Mouse (Mus musculus) limb, embryonic 13.5 days (tissue): ENCODE measurements around the gene Osbpl3. TPM values are rescaled to one million over a fixed set of nuclear protein-coding genes. Genes with fewer than 3 reads are reported as not detected.

Experiments
- ATAC-seq: fragments of 200-750 bp; cut with Nextera tagmentation; 2 replicates; pipeline ENCODE4 v1.8.0; 2017; ENCODE audit warnings: low read depth, moderate number of reproducible peaks, moderate TSS enrichment; ENCODE audit not compliant: low FRiP score
- H3K27ac ChIP-seq: fragments of 300-500 bp; sonication (generic); 2 replicates; pipeline ENCODE4 v1.5.1; 2015; ENCODE audit warnings: inconsistent platforms, mild to moderate bottlenecking, moderate library complexity
- H3K27me3 ChIP-seq: fragments of 300-500 bp; sonication (generic); 2 replicates; pipeline ENCODE4 v1.6.1; 2015; ENCODE audit warnings: mild to moderate bottlenecking, inconsistent platforms
- H3K36me3 ChIP-seq: fragments of 300-500 bp; sonication (generic); 2 replicates; pipeline ENCODE4 v1.6.1; 2015; ENCODE audit warnings: inconsistent platforms, mild to moderate bottlenecking, moderate library complexity
- H3K4me1 ChIP-seq: fragments of 300-500 bp; sonication (generic); 2 replicates; pipeline ENCODE4 v1.6.1; 2015; ENCODE audit warnings: inconsistent platforms
- H3K4me2 ChIP-seq: fragments of 300-500 bp; sonication (generic); replicated peaks from 2 replicates; pipeline ENCODE4 v1.6.1; 2015; ENCODE audit warnings: inconsistent platforms, mild to moderate bottlenecking, moderate library complexity
- H3K4me3 ChIP-seq: fragments of 300-500 bp; sonication (generic); 2 replicates; pipeline ENCODE4 v1.5.1; 2015; ENCODE audit warnings: moderate library complexity, mild to moderate bottlenecking, inconsistent platforms
- H3K9ac ChIP-seq: fragments of 300-500 bp; sonication (generic); 2 replicates; pipeline ENCODE4 v1.6.1; 2015; ENCODE audit warnings: mild to moderate bottlenecking, inconsistent platforms
- H3K9me3 ChIP-seq: fragments of 300-500 bp; sonication (generic); 2 replicates; pipeline ENCODE4 v1.6.1; 2016; ENCODE audit warnings: inconsistent platforms
- WGBS: fragments of 180-500 bp; shearing (Covaris S2); methylation state at CpG from one replicate; pipeline ENCODE4 v1.1.7; 2015; 5-methylcytosine and 5-hydroxymethylcytosine counted together
- polyA plus RNA-seq: library from polyadenylated mRNA; unstranded; fragments of >200 nt; fragmentation: Nextera tagmentation; extraction: Ambion mirVana; gene quantifications from 2 replicates; pipeline ENCODE4 v1.2.1, GENCODE M21; 2015

Gene Osbpl3
- 14.0 and 15.3 TPM in 2 replicates for polyA plus RNA-seq

- Histone ChIP-seq H3K36me3 (no peaks in the 10 kb centered on the region), H3K4me3 (peak within 1 kb of the TSS; percentile 74), H3K4me1 (peaks cover 36% of the 10 kb centered on the region), H3K4me2 (peak within 1 kb of the TSS; percentile 98), H3K9me3 (no peaks in the 10 kb centered on the region), H3K9ac (peak within 1 kb of the TSS; percentile 85), H3K27me3 (peaks cover 5% of the 10 kb centered on the region; the same call in 1 of the 2 replicates), H3K27ac (peak within 1 kb of the TSS; percentile 87)
- under 1% methylated on average over 45 of the region's 45 CpGs for WGBS
- ATAC-seq, result peak; percentile 98
These were observed at the start of gene Osbpl3 for GRCm38 (mm10) chr6:50455829-50456469. Osbpl3 (minus strand) TSS chr6:50456201.

GRCm38 (mm10) chr6:50505531-50505930 is 49.5 kb upstream of the Osbpl3 start:
- Histone ChIP-seq H3K36me3 (no peaks in the 10 kb centered on the region), H3K4me3 (no peak overlapping the region), H3K27ac (no peak overlapping the region), H3K4me2 (no peak overlapping the region), H3K9me3 (no peaks in the 10 kb centered on the region), H3K9ac (no peak overlapping the region), H3K4me1 (peaks cover 39% of the 10 kb centered on the region), H3K27me3 (no peaks in the 10 kb centered on the region)
- WGBS, result 88% methylated on average over 5 of the region's 5 CpGs
- no peak for ATAC-seq

GRCm38 (mm10) chr6:50504711-50505110 is 48.7 kb upstream of the Osbpl3 start:
- Histone ChIP-seq H3K9ac (no peak overlapping the region), H3K4me1 (peaks cover 37% of the 10 kb centered on the region), H3K27me3 (no peaks in the 10 kb centered on the region), H3K27ac (no peak overlapping the region; the same call in 1 of the 2 replicates), H3K9me3 (no peaks in the 10 kb centered on the region), H3K4me3 (no peak overlapping the region), H3K4me2 (no peak overlapping the region), H3K36me3 (no peaks in the 10 kb centered on the region)
- 76% methylated on average over 5 of the region's 5 CpGs for WGBS
- no peak for ATAC-seq

- Histone ChIP-seq H3K27ac (peak overlapping the region; percentile 67; the same call in 1 of the 2 replicates), H3K4me3 (no peak overlapping the region), H3K4me2 (peak overlapping the region; percentile 45), H3K4me1 (peaks cover 30% of the 10 kb centered on the region), H3K9ac (no peak overlapping the region), H3K27me3 (no peaks in the 10 kb centered on the region), H3K9me3 (no peaks in the 10 kb centered on the region), H3K36me3 (no peaks in the 10 kb centered on the region)
- ATAC-seq, result peak; percentile 77
- WGBS, result 14% methylated on average over 8 of the region's 8 CpGs
These were observed 47.8 kb upstream of the Osbpl3 start for GRCm38 (mm10) chr6:50503779-50504178.

GRCm38 (mm10) chr6:50503031-50503430 is 47.0 kb upstream of the Osbpl3 start:
- Histone ChIP-seq H3K4me1 (peaks cover 24% of the 10 kb centered on the region), H3K27me3 (no peaks in the 10 kb centered on the region), H3K4me3 (no peak overlapping the region), H3K9ac (no peak overlapping the region), H3K36me3 (no peaks in the 10 kb centered on the region), H3K27ac (no peak overlapping the region), H3K9me3 (no peaks in the 10 kb centered on the region), H3K4me2 (no peak overlapping the region)
- 67% methylated on average over 4 of the region's 4 CpGs for WGBS
- no peak for ATAC-seq

- Histone ChIP-seq H3K36me3 (no peaks in the 10 kb centered on the region), H3K4me1 (peaks cover 4% of the 10 kb centered on the region; the same call in 1 of the 2 replicates), H3K27ac (no peak overlapping the region), H3K9me3 (no peaks in the 10 kb centered on the region), H3K4me2 (no peak overlapping the region), H3K9ac (no peak overlapping the region), H3K4me3 (no peak overlapping the region), H3K27me3 (no peaks in the 10 kb centered on the region)
- WGBS, result 94% methylated on average over 2 of the region's 2 CpGs
- ATAC-seq, result no peak
These were observed 42.3 kb upstream of the Osbpl3 start for GRCm38 (mm10) chr6:50498346-50498745.

- Histone ChIP-seq H3K36me3 (no peaks in the 10 kb centered on the region), H3K9me3 (no peaks in the 10 kb centered on the region), H3K27ac (no peak overlapping the region), H3K4me1 (no peaks in the 10 kb centered on the region), H3K4me3 (no peak overlapping the region), H3K9ac (no peak overlapping the region), H3K27me3 (no peaks in the 10 kb centered on the region), H3K4me2 (no peak overlapping the region)
- no peak for ATAC-seq
- WGBS, result 83% methylated on average over 2 of the region's 2 CpGs
These were observed 34.5 kb upstream of the Osbpl3 start for GRCm38 (mm10) chr6:50490519-50490918.

- Histone ChIP-seq H3K27me3 (no peaks in the 10 kb centered on the region), H3K27ac (no peak overlapping the region), H3K4me1 (no peaks in the 10 kb centered on the region), H3K4me2 (no peak overlapping the region), H3K9ac (no peak overlapping the region), H3K4me3 (no peak overlapping the region), H3K9me3 (no peaks in the 10 kb centered on the region), H3K36me3 (no peaks in the 10 kb centered on the region)
- 63% methylated on average over 9 of the region's 9 CpGs for WGBS
- ATAC-seq, result no peak
These were observed 33.4 kb upstream of the Osbpl3 start for GRCm38 (mm10) chr6:50489380-50489779.

GRCm38 (mm10) chr6:50486035-50486902 is 30.3 kb upstream of the Osbpl3 start:
- Histone ChIP-seq H3K4me2 (no peak overlapping the region), H3K9me3 (no peaks in the 10 kb centered on the region), H3K9ac (no peak overlapping the region), H3K36me3 (no peaks in the 10 kb centered on the region), H3K4me3 (no peak overlapping the region), H3K4me1 (no peaks in the 10 kb centered on the region), H3K27ac (no peak overlapping the region), H3K27me3 (no peaks in the 10 kb centered on the region)
- 89% methylated on average over 11 of the region's 11 CpGs for WGBS
- ATAC-seq, result no peak

GRCm38 (mm10) chr6:50483426-50483825 is 27.4 kb upstream of the Osbpl3 start:
- H3K9me3 ChIP-seq, result no peaks in the 10 kb centered on the region
- 78% methylated on average over 3 of the region's 3 CpGs for WGBS
- ATAC-seq, result no peak
- H3K9ac ChIP-seq, result no peak overlapping the region
- H3K27ac ChIP-seq, result no peak overlapping the region
- H3K4me3 ChIP-seq, result no peak overlapping the region
- H3K4me2 ChIP-seq, result no peak overlapping the region
- H3K36me3 ChIP-seq, result no peaks in the 10 kb centered on the region
- no peaks in the 10 kb centered on the region for H3K4me1 ChIP-seq
- H3K27me3 ChIP-seq, result no peaks in the 10 kb centered on the region

GRCm38 (mm10) chr6:50481460-50481859 is 25.5 kb upstream of the Osbpl3 start:
- no peak overlapping the region for H3K4me3 ChIP-seq
- no peak overlapping the region for H3K9ac ChIP-seq
- no peak overlapping the region for H3K27ac ChIP-seq
- no peaks in the 10 kb centered on the region for H3K9me3 ChIP-seq
- H3K4me2 ChIP-seq, result no peak overlapping the region
- no peak for ATAC-seq
- WGBS, result 84% methylated on average over 5 of the region's 5 CpGs
- no peaks in the 10 kb centered on the region for H3K36me3 ChIP-seq
- H3K27me3 ChIP-seq, result no peaks in the 10 kb centered on the region
- no peaks in the 10 kb centered on the region for H3K4me1 ChIP-seq

GRCm38 (mm10) chr6:50466451-50466850 is 10.4 kb upstream of the Osbpl3 start:
- Histone ChIP-seq H3K27me3 (no peaks in the 10 kb centered on the region), H3K4me2 (no peak overlapping the region), H3K4me1 (no peaks in the 10 kb centered on the region), H3K36me3 (no peaks in the 10 kb centered on the region), H3K27ac (no peak overlapping the region), H3K4me3 (no peak overlapping the region), H3K9ac (no peak overlapping the region), H3K9me3 (no peaks in the 10 kb centered on the region)
- ATAC-seq, result no peak
- WGBS, result 73% methylated on average over 3 of the region's 3 CpGs
